Mouse (Mus musculus) embryonic facial prominence, embryonic 14.5 days (tissue): ENCODE data around the gene Mob1a. TPM values are rescaled to one million over a fixed set of nuclear protein-coding genes. Genes with fewer than 3 reads are reported as not detected.

Experiments used
- ATAC-seq: fragments of 200-750 bp; cut with Nextera tagmentation; 2 replicates; pipeline ENCODE4 v1.8.0; 2017; ENCODE audit warnings: low read depth, moderate number of reproducible peaks, moderate TSS enrichment
- DNase-seq: peaks from one replicate; pipeline ENCODE4 v3.0.0-alpha.2; 2015; ENCODE audit warnings: low spot score
- H3K27ac ChIP-seq: fragments of 300-500 bp; sonication (generic); replicated peaks from 2 replicates; pipeline ENCODE4 v1.5.1; 2014; ENCODE audit warnings: low read depth, mild to moderate bottlenecking, low read length, moderate library complexity
- H3K27me3 ChIP-seq: fragments of 300-500 bp; sonication (generic); replicated peaks from 2 replicates; pipeline ENCODE4 v1.6.1; 2014; ENCODE audit warnings: low read length; ENCODE audit not compliant: control insufficient read depth, insufficient read depth
- H3K36me3 ChIP-seq: fragments of 300-500 bp; sonication (generic); 2 replicates; pipeline ENCODE4 v1.6.1; 2014; ENCODE audit warnings: low read length, mixed read lengths; ENCODE audit not compliant: control insufficient read depth, insufficient read depth
- H3K4me1 ChIP-seq: fragments of 300-500 bp; sonication (generic); 2 replicates; pipeline ENCODE4 v1.6.1; 2014; ENCODE audit warnings: antibody characterized with exemption, low read length; ENCODE audit not compliant: control insufficient read depth, insufficient read depth
- H3K4me2 ChIP-seq: fragments of 300-500 bp; sonication (generic); 2 replicates; pipeline ENCODE4 v1.6.1; 2014; ENCODE audit warnings: low read depth, mild to moderate bottlenecking, low read length, moderate library complexity, mixed read lengths
- H3K4me3 ChIP-seq: fragments of 300-500 bp; sonication (generic); 2 replicates; pipeline ENCODE4 v1.5.1; 2014; ENCODE audit warnings: low read depth, mild to moderate bottlenecking, low read length
- H3K9ac ChIP-seq: fragments of 300-500 bp; sonication (generic); 2 replicates; pipeline ENCODE4 v1.6.1; 2014; ENCODE audit warnings: low read depth, mild to moderate bottlenecking, low read length, moderate library complexity, mixed read lengths
- H3K9me3 ChIP-seq: fragments of 300-500 bp; sonication (generic); 2 replicates; pipeline ENCODE4 v1.6.1; 2016; ENCODE audit warnings: low read length; ENCODE audit not compliant: control insufficient read depth
- WGBS: fragments of 180-500 bp; shearing (Covaris S2); extraction: QIAGEN DNeasy Blood & Tissue Kit; methylation state at CpG from one replicate; pipeline ENCODE4 v1.1.7; 2014; 5-methylcytosine and 5-hydroxymethylcytosine counted together
- polyA plus RNA-seq: library from polyadenylated mRNA; unstranded; fragments of >200 nt; fragmentation: Nextera tagmentation; extraction: Ambion mirVana; gene quantifications from 2 replicates; pipeline ENCODE4 v1.2.1, GENCODE M21; 2014

The Mob1a gene
- polyA plus RNA-seq, 1 experiment from 2014 or later, result 80.7 TPM

- WGBS, result 26% methylated on average over 7 of the region's 7 CpGs
- no peaks in the 10 kb centered on the region for H3K27me3 ChIP-seq
- no peak overlapping the region for H3K27ac ChIP-seq
- ATAC-seq, result peak; percentile 51; the same call in 1 of the 2 replicates
- H3K4me3 ChIP-seq, result no peak overlapping the region
- no peak overlapping the region for H3K9ac ChIP-seq
- H3K4me1 ChIP-seq, result no peaks in the 10 kb centered on the region
- peak; percentile 85 for DNase-seq
- H3K36me3 ChIP-seq, result peaks cover 67% of the 10 kb centered on the region
- no peak overlapping the region for H3K4me2 ChIP-seq
- no peaks in the 10 kb centered on the region for H3K9me3 ChIP-seq
Observed at GRCm38 (mm10) chr6:83356569-83357138, 30.8 kb downstream of the Mob1a start.

GRCm38 (mm10) chr6:83357436-83357835, 31.6 kb downstream of the Mob1a start:
- 95% methylated on average over 10 of the region's 10 CpGs for WGBS
- DNase-seq (no peak), ATAC-seq (no peak)
- no peaks in the 10 kb centered on the region for H3K27me3 ChIP-seq
- H3K27ac ChIP-seq, result no peak overlapping the region
- no peak overlapping the region for H3K9ac ChIP-seq
- H3K4me2 ChIP-seq, result no peak overlapping the region
- H3K36me3 ChIP-seq, result peaks cover 67% of the 10 kb centered on the region
- H3K4me1 ChIP-seq, result no peaks in the 10 kb centered on the region
- no peak overlapping the region for H3K4me3 ChIP-seq
- no peaks in the 10 kb centered on the region for H3K9me3 ChIP-seq

- no peaks in the 10 kb centered on the region for H3K9me3 ChIP-seq
- H3K36me3 ChIP-seq, result peaks cover 66% of the 10 kb centered on the region
- ATAC-seq (no peak), DNase-seq (no peak)
- no peaks in the 10 kb centered on the region for H3K27me3 ChIP-seq
- no peak overlapping the region for H3K4me2 ChIP-seq
- H3K9ac ChIP-seq, result no peak overlapping the region
- H3K4me1 ChIP-seq, result no peaks in the 10 kb centered on the region
- 69% methylated on average over 11 of the region's 11 CpGs for WGBS
- H3K27ac ChIP-seq, result no peak overlapping the region
- no peak overlapping the region for H3K4me3 ChIP-seq
Observed at GRCm38 (mm10) chr6:83361523-83362248, 35.9 kb downstream of the Mob1a start.

GRCm38 (mm10) chr6:83363075-83363474, 37.3 kb downstream of the Mob1a start:
- Histone ChIP-seq H3K9me3 (no peaks in the 10 kb centered on the region), H3K9ac (no peak overlapping the region), H3K4me1 (no peaks in the 10 kb centered on the region), H3K4me3 (no peak overlapping the region), H3K36me3 (peaks cover 73% of the 10 kb centered on the region), H3K27me3 (no peaks in the 10 kb centered on the region), H3K4me2 (no peak overlapping the region), H3K27ac (no peak overlapping the region)
- no peak for DNase-seq
- 89% methylated on average over 12 of the region's 12 CpGs for WGBS
- ATAC-seq, result no peak

- no peak overlapping the region for H3K4me3 ChIP-seq
- 90% methylated on average over 21 of the region's 21 CpGs for WGBS
- H3K4me1 ChIP-seq, result no peaks in the 10 kb centered on the region
- H3K4me2 ChIP-seq, result no peak overlapping the region
- no peaks in the 10 kb centered on the region for H3K9me3 ChIP-seq
- H3K27me3 ChIP-seq, result no peaks in the 10 kb centered on the region
- DNase-seq (no peak), ATAC-seq (no peak)
- H3K9ac ChIP-seq, result no peak overlapping the region
- no peak overlapping the region for H3K27ac ChIP-seq
- H3K36me3 ChIP-seq, result peaks cover 96% of the 10 kb centered on the region
Observed at GRCm38 (mm10) chr6:83370316-83370965, 44.6 kb downstream of the Mob1a start.

- DNase-seq (no peak), ATAC-seq (no peak)
- H3K4me3 ChIP-seq, result no peak overlapping the region
- H3K27ac ChIP-seq, result no peak overlapping the region
- H3K4me1 ChIP-seq, result no peaks in the 10 kb centered on the region
- H3K9me3 ChIP-seq, result no peaks in the 10 kb centered on the region
- H3K27me3 ChIP-seq, result no peaks in the 10 kb centered on the region
- WGBS, result 90% methylated on average over 3 of the region's 3 CpGs
- H3K36me3 ChIP-seq, result peaks cover 98% of the 10 kb centered on the region
- no peak overlapping the region for H3K4me2 ChIP-seq
- H3K9ac ChIP-seq, result no peak overlapping the region
Observed at GRCm38 (mm10) chr6:83371350-83371749, 45.5 kb downstream of the Mob1a start.

- ATAC-seq, result no peak
- peaks cover 99% of the 10 kb centered on the region for H3K36me3 ChIP-seq
- 88% methylated on average over 9 of the region's 9 CpGs for WGBS
- H3K27ac ChIP-seq, result no peak overlapping the region
- DNase-seq, result no peak
- H3K9me3 ChIP-seq, result no peaks in the 10 kb centered on the region
- H3K27me3 ChIP-seq, result no peaks in the 10 kb centered on the region
- no peak overlapping the region for H3K4me3 ChIP-seq
- H3K4me1 ChIP-seq, result no peaks in the 10 kb centered on the region
- H3K4me2 ChIP-seq, result no peak overlapping the region
- no peak overlapping the region for H3K9ac ChIP-seq
Observed at GRCm38 (mm10) chr6:83373704-83374300, 48.0 kb downstream of the Mob1a start.

- H3K27ac ChIP-seq, result no peak overlapping the region
- ATAC-seq, result no peak
- WGBS, result 81% methylated on average over 10 of the region's 10 CpGs
- peaks cover 88% of the 10 kb centered on the region for H3K36me3 ChIP-seq
- no peak overlapping the region for H3K9ac ChIP-seq
- DNase-seq, result peak; percentile 9
- no peak overlapping the region for H3K4me3 ChIP-seq
- H3K4me2 ChIP-seq, result no peak overlapping the region
- no peaks in the 10 kb centered on the region for H3K9me3 ChIP-seq
- no peaks in the 10 kb centered on the region for H3K27me3 ChIP-seq
- H3K4me1 ChIP-seq, result no peaks in the 10 kb centered on the region
Observed at GRCm38 (mm10) chr6:83381510-83382491, 56.0 kb downstream of the Mob1a start.
